Mouse (Mus musculus) left cerebral cortex, postnatal 36 days (tissue): Measurements from ENCODE around the gene Vsnl1. TPM values are rescaled to one million over a fixed set of nuclear protein-coding genes. Genes with fewer than 3 reads are reported as not detected.

Experiments
- DNase-seq, 2 experiments: peaks; one replicate each; pipeline ENCODE4 v3.0.0; 2021 to 2022; ENCODE audit warnings: low spot score in 2 of 2, mixed read lengths in 1 of 2
- intact Hi-C: fragments of 180-260 bp; cut with DNase I; formaldehyde crosslinking; loops from one replicate; pipeline ENCODE4 v1.15.1; 2025
- total RNA-seq, 2 experiments: library from RNA; stranded (reverse); gene quantifications; 2 replicates each; pipeline ENCODE4 v1.2.3; 2021

The Vsnl1 gene
- total RNA-seq, 2 experiments from 2014 or later = 618 to 709 TPM

- no peak for DNase-seq
- intact Hi-C loops = no loop called here
Observed at GRCm38 (mm10) chr12:11391244-11391949, 45.0 kb downstream of the Vsnl1 start.

GRCm38 (mm10) chr12:11389141-11389540 is 47.3 kb downstream of the Vsnl1 start:
- no peak for DNase-seq
- intact Hi-C loops = no loop called here

- no peak for DNase-seq
- intact Hi-C loops = no loop called here
Observed at GRCm38 (mm10) chr12:11384754-11385153, 51.7 kb downstream of the Vsnl1 start.

- intact Hi-C loops = no loop called here
- no peak for DNase-seq
Observed at GRCm38 (mm10) chr12:11379396-11379795, 57.0 kb downstream of the Vsnl1 start.

GRCm38 (mm10) chr12:11370056-11370455 is 66.4 kb downstream of the Vsnl1 start:
- DNase-seq = peak; percentile 67 to 69
- intact Hi-C loops = no loop called here

- no peak for DNase-seq
- intact Hi-C loops = no loop called here
Observed at GRCm38 (mm10) chr12:11367099-11367765, 69.2 kb downstream of the Vsnl1 start.

GRCm38 (mm10) chr12:11364870-11365269 is 71.5 kb downstream of the Vsnl1 start:
- no peak for DNase-seq
- intact Hi-C loops = no loop called here

- DNase-seq = no peak
- intact Hi-C loops = no loop called here
Observed at GRCm38 (mm10) chr12:11362435-11362834, 74.0 kb downstream of the Vsnl1 start.

GRCm38 (mm10) chr12:11350895-11351294 is 85.5 kb downstream of the Vsnl1 start:
- intact Hi-C loops = loop anchor here (5.0 kb wide), 1 partner anchor 796 kb away; no protein-coding TSS in a partner anchor

GRCm38 (mm10) chr12:11349870-11350269 is 86.5 kb downstream of the Vsnl1 start:
- peak; percentile 26 to 28 for DNase-seq
- intact Hi-C loops = loop anchor here (2.0 to 5.0 kb wide), 2 partner anchors 85 to 797 kb away; no protein-coding TSS in a partner anchor

More at GRCm38 (mm10) chr12:11350895-11351294, 85.5 kb downstream of the Vsnl1 start:
- DNase-seq = peak; percentile 69 to 78

- peak; percentile 75 to 79 for DNase-seq
Observed at GRCm38 (mm10) chr12:11348423-11348822, 88.0 kb downstream of the Vsnl1 start.

GRCm38 (mm10) chr12:11345963-11346362 is 90.5 kb downstream of the Vsnl1 start:
- intact Hi-C loops = no loop called here

More at GRCm38 (mm10) chr12:11348423-11348822, 88.0 kb downstream of the Vsnl1 start:
- intact Hi-C loops = loop anchor here (2.0 kb wide), 1 partner anchor 86 kb away; no protein-coding TSS in a partner anchor

GRCm38 (mm10) chr12:11342020-11342600 is 94.3 kb downstream of the Vsnl1 start:
- intact Hi-C loops = no loop called here
- DNase-seq = no peak

More at GRCm38 (mm10) chr12:11345963-11346362, 90.5 kb downstream of the Vsnl1 start:
- no peak for DNase-seq

GRCm38 (mm10) chr12:11338251-11338650 is 98.2 kb downstream of the Vsnl1 start:
- intact Hi-C loops = no loop called here
- no peak for DNase-seq

- intact Hi-C loops = no loop called here
- DNase-seq = no peak
Observed at GRCm38 (mm10) chr12:11336845-11337244, 99.6 kb downstream of the Vsnl1 start.

GRCm38 (mm10) chr12:11326483-11326882 is 109.9 kb downstream of the Vsnl1 start:
- no peak for DNase-seq
- intact Hi-C loops = no loop called here

GRCm38 (mm10) chr12:11324480-11324879 is 111.9 kb downstream of the Vsnl1 start:
- intact Hi-C loops = no loop called here
- no peak for DNase-seq

- DNase-seq = no peak
- intact Hi-C loops = loop anchor here (10.0 kb wide), 1 partner anchor 1007 kb away; no protein-coding TSS in a partner anchor
Observed at GRCm38 (mm10) chr12:11317671-11318070, 118.7 kb downstream of the Vsnl1 start.

- intact Hi-C loops = loop anchor here (2.0 to 10.0 kb wide), 2 partner anchors 835 to 1011 kb away; no protein-coding TSS in a partner anchor
- no peak for DNase-seq
Observed at GRCm38 (mm10) chr12:11313840-11314239, 122.6 kb downstream of the Vsnl1 start.

- intact Hi-C loops = loop anchor here (10.0 kb wide), 1 partner anchor 1014 kb away; no protein-coding TSS in a partner anchor
- DNase-seq = no peak
Observed at GRCm38 (mm10) chr12:11311106-11311505, 125.3 kb downstream of the Vsnl1 start.
